Mouse (Mus musculus) forebrain, postnatal 0 days (tissue): ENCODE data around the gene Astn1. TPM values are rescaled to one million over a fixed set of nuclear protein-coding genes. Genes with fewer than 3 reads are reported as not detected.

Source experiments
- ATAC-seq: fragments of 200-750 bp; cut with Nextera tagmentation; 2 replicates; pipeline ENCODE4 v1.8.0; 2017; ENCODE audit warnings: mild to moderate bottlenecking, moderate library complexity
- DNase-seq: peaks from one replicate; pipeline ENCODE4 v3.0.0-alpha.2; 2015
- H3K27ac ChIP-seq: fragments of 300-500 bp; sonication (generic); 2 replicates; pipeline ENCODE4 v1.5.1; 2014; ENCODE audit warnings: low read depth, mild to moderate bottlenecking, antibody characterized with exemption, low read length, moderate library complexity, mixed read lengths
- H3K27me3 ChIP-seq: fragments of 300-500 bp; sonication (generic); 2 replicates; pipeline ENCODE4 v1.6.1; 2014; ENCODE audit warnings: mild to moderate bottlenecking, low read length, mixed read lengths; ENCODE audit not compliant: insufficient read depth
- H3K36me3 ChIP-seq: fragments of 300-500 bp; sonication (generic); 2 replicates; pipeline ENCODE4 v1.6.1; 2014; ENCODE audit warnings: mild to moderate bottlenecking, moderate library complexity; ENCODE audit not compliant: insufficient read depth
- H3K4me1 ChIP-seq: fragments of 300-500 bp; sonication (generic); 2 replicates; pipeline ENCODE4 v1.6.1; 2014; ENCODE audit warnings: antibody characterized with exemption; ENCODE audit not compliant: insufficient read depth
- H3K4me2 ChIP-seq: fragments of 300-500 bp; sonication (generic); 2 replicates; pipeline ENCODE4 v1.6.1; 2014; ENCODE audit warnings: low read depth, mild to moderate bottlenecking, moderate library complexity
- H3K4me3 ChIP-seq: fragments of 300-500 bp; sonication (generic); 2 replicates; pipeline ENCODE4 v1.5.1; 2014; ENCODE audit warnings: low read depth, low read length, mixed read lengths
- H3K9ac ChIP-seq: fragments of 300-500 bp; sonication (generic); 2 replicates; pipeline ENCODE4 v1.6.1; 2014; ENCODE audit warnings: mild to moderate bottlenecking
- H3K9me3 ChIP-seq: fragments of 300-500 bp; sonication (generic); 2 replicates; pipeline ENCODE4 v1.6.1; 2016; ENCODE audit warnings: low read length
- CTCF ChIP-seq: sonication (generic); IDR thresholded peaks from 2 replicates; pipeline ENCODE4 v1.5.1; 2016; ENCODE audit warnings: antibody characterized with exemption, control low read depth, low read depth
- WGBS: fragments of 180-500 bp; shearing (Covaris S2); extraction: QIAGEN DNeasy Blood & Tissue Kit; methylation state at CpG from one replicate; pipeline ENCODE4 v1.1.7; 2014; 5-methylcytosine and 5-hydroxymethylcytosine counted together
- polyA plus RNA-seq: library from polyadenylated mRNA; unstranded; fragments of >200 nt; fragmentation: Nextera tagmentation; extraction: Ambion mirVana; gene quantifications from 2 replicates; pipeline ENCODE4 v1.2.1, GENCODE M21; 2015
- total RNA-seq: library from RNA; depleted of rRNA; stranded (reverse); fragments of >200 nt; gene quantifications from 2 replicates; pipeline ENCODE4 v1.2.3, GENCODE M21; 2014

The Astn1 gene
- total and polyA plus RNA-seq, 2 experiments from 2014 or later: 29.4 to 122 TPM

- H3K4me1 ChIP-seq: no peaks in the 10 kb centered on the region
- H3K27ac ChIP-seq: no peak overlapping the region
- no peaks in the 10 kb centered on the region for H3K9me3 ChIP-seq
- no peak for TF ChIP-seq CTCF
- no peaks in the 10 kb centered on the region for H3K27me3 ChIP-seq
- ATAC-seq: no peak
- WGBS: 72% methylated on average over 2 of the region's 2 CpGs
- no peak for DNase-seq
- H3K4me3 ChIP-seq: no peak overlapping the region
- no peak overlapping the region for H3K4me2 ChIP-seq
- H3K36me3 ChIP-seq: no peaks in the 10 kb centered on the region
- no peak overlapping the region for H3K9ac ChIP-seq
Observed at GRCm38 (mm10) chr1:158700147-158700546, 338.1 kb downstream of the Astn1 start.

GRCm38 (mm10) chr1:158701336-158701735 lies 339.3 kb downstream of the Astn1 start:
- no peak for TF ChIP-seq CTCF
- Histone ChIP-seq H3K9ac (no peak overlapping the region), H3K9me3 (no peaks in the 10 kb centered on the region), H3K4me3 (no peak overlapping the region), H3K27me3 (no peaks in the 10 kb centered on the region), H3K27ac (no peak overlapping the region), H3K4me2 (no peak overlapping the region), H3K4me1 (no peaks in the 10 kb centered on the region), H3K36me3 (no peaks in the 10 kb centered on the region)
- DNase-seq (no peak), ATAC-seq (no peak)
- 89% methylated on average over 1 of the region's 1 CpGs for WGBS

- no peak overlapping the region for H3K27ac ChIP-seq
- H3K4me3 ChIP-seq: no peak overlapping the region
- DNase-seq: peak; percentile 79
- 45% methylated on average over 5 of the region's 5 CpGs for WGBS
- no peaks in the 10 kb centered on the region for H3K9me3 ChIP-seq
- ATAC-seq: peak; percentile 67; the same call in 1 of the 2 replicates
- no peaks in the 10 kb centered on the region for H3K36me3 ChIP-seq
- no peak overlapping the region for H3K4me2 ChIP-seq
- peak; percentile 83 for TF ChIP-seq CTCF
- H3K4me1 ChIP-seq: no peaks in the 10 kb centered on the region
- no peak overlapping the region for H3K9ac ChIP-seq
- no peaks in the 10 kb centered on the region for H3K27me3 ChIP-seq
Observed at GRCm38 (mm10) chr1:158713301-158714095, 351.4 kb downstream of the Astn1 start.

GRCm38 (mm10) chr1:158732868-158733496 lies 370.9 kb downstream of the Astn1 start:
- WGBS: 62% methylated on average over 4 of the region's 4 CpGs
- Histone ChIP-seq H3K9ac (no peak overlapping the region), H3K4me3 (no peak overlapping the region), H3K27ac (no peak overlapping the region), H3K36me3 (no peaks in the 10 kb centered on the region), H3K27me3 (no peaks in the 10 kb centered on the region), H3K4me2 (no peak overlapping the region), H3K9me3 (no peaks in the 10 kb centered on the region), H3K4me1 (no peaks in the 10 kb centered on the region)
- ATAC-seq: peak; percentile 84
- no peak for TF ChIP-seq CTCF
- peak; percentile 51 for DNase-seq

- Histone ChIP-seq H3K4me1 (no peaks in the 10 kb centered on the region), H3K9me3 (no peaks in the 10 kb centered on the region), H3K27me3 (no peaks in the 10 kb centered on the region), H3K36me3 (no peaks in the 10 kb centered on the region), H3K27ac (peak overlapping the region; percentile 54), H3K4me3 (no peak overlapping the region), H3K9ac (no peak overlapping the region), H3K4me2 (no peak overlapping the region)
- peak; percentile 58 for DNase-seq
- peak; percentile 79 for ATAC-seq
- WGBS: 14% methylated on average over 5 of the region's 5 CpGs
- no peak for TF ChIP-seq CTCF
Observed at GRCm38 (mm10) chr1:158739132-158739919, 377.3 kb downstream of the Astn1 start.

- no peak for TF ChIP-seq CTCF
- 70% methylated on average over 6 of the region's 6 CpGs for WGBS
- H3K9ac ChIP-seq: no peak overlapping the region
- H3K9me3 ChIP-seq: no peaks in the 10 kb centered on the region
- H3K27ac ChIP-seq: no peak overlapping the region; the same call in 1 of the 2 replicates
- H3K4me3 ChIP-seq: no peak overlapping the region
- H3K27me3 ChIP-seq: no peaks in the 10 kb centered on the region
- no peak overlapping the region for H3K4me2 ChIP-seq
- no peak for ATAC-seq
- H3K36me3 ChIP-seq: no peaks in the 10 kb centered on the region
- no peaks in the 10 kb centered on the region for H3K4me1 ChIP-seq
- DNase-seq: no peak
Observed at GRCm38 (mm10) chr1:158740161-158740766, 378.2 kb downstream of the Astn1 start.
